Mouse (Mus musculus) neutrophil, adult 59 days (primary cell): ENCODE data around the gene Echs1. TPM values are rescaled to one million over a fixed set of nuclear protein-coding genes. Genes with fewer than 3 reads are reported as not detected.

Source experiments
- total RNA-seq, 2 experiments: library from RNA; stranded (reverse); gene quantifications; 1 replicate in 1 of 2; 2 replicates in 1 of 2; pipeline ENCODE4 v1.2.4; 2023

Gene Echs1
- total RNA-seq, result 10 to 100 TPM; 29.6 to 38.5 TPM

GRCm38 (mm10) chr7:140116329-140117054 is at the start of gene Echs1:
Echs1 (minus strand) TSS chr7:140116476.

DNA sequence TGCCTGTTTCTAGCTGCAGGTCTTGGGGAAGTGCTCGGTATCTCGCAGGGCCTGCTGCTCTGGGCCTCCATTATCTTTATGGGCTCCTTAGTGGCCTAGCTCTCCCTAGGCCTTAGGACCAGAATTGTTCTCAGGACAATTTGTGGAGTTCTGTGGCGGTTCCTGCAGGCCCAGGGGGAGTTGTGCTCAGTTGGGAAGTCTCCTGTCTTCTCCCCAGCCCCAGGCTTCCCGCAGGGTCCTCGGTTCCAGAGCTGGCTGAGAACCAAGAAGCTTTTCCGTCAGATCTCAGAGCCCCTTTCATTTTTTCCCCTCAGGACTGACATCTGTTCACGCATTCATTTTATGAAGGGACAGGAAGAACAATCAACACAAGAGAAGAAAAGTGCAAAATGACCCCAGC is 48.4 kb upstream of the Echs1 start, which contains the start of gene Olfr522:
Olfr522 (minus strand) TSS at position 101 of the 400 bp plus-strand sequence.

DNA sequence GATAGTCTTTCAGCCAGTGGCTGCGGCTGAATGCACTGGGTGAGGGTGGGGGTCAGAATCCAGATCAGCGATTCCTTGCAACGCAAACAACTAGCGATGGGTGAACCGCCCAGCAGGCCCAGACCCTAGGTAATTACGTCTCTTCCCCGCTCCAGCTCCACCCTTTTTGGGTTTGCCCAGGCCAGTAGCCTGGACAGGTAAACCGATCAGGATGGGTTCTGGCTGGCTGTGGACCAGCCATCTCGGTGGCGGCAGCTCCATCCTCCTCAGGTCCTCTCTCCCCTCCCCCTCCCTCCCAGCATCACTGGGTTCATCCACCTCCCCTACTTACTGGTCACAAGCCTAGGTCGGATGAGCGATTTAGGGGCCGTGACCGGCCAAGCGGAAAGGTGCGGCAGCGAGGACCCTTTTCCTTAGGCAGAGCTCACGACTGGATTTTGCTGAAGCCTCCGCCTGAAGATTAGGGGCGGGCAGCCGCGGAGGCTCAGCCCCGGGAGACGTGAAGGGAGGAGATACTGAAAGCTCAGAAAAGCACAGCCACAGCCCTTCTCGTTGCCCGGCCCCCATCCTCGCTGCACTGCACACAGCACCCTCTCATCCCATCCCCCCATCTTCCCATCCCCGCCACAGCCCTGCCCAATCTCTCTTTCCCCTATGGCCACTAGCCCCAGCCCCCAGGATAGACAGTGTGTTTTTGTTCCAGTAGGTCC is 38.1 kb upstream of the Echs1 start, which contains the start of gene Sprn:
Sprn (minus strand) TSS at position 660 of the 710 bp plus-strand sequence.

GRCm38 (mm10) chr7:140137135-140138020 is 21.1 kb upstream of the Echs1 start, which contains the start of gene Mtg1:
Mtg1 (plus strand) TSS chr7:140137564.

DNA sequence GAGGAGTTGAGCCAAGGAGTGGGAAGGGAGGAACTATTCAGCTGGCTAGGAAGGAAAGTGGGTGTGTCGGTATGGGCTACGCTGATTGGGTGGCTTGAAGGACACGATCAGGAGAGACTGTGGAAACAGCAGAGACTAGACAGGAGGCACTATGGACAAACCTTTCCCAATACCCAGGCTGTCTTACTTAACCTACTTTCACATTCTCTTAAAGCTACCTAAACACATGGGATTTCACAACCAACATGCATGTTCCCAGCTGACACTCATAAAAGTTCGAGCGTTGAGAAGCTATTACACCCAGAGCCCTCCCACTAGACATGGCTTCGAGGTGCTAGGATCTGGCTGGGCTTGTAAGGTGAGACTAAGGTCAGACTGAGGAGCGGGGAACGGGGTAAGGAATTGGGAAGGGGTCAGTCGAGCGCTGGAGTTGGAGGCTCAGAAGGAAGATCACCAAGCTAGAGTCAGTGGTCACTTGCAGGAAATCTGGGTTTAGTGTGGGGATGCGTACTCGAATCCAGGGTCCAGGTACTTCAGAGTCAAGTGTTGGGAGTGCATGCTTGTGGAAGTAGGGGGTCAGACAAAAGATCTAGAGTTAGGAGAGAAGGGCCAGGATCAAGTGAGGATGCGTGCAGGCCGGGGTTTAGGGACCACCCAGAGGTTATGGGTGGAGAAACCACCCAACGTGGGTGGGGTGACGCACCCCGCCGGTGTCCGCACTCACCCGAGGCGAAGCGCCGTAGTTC is 520 bp downstream of the Echs1 start, which contains the start of gene Paox:
Paox (plus strand) TSS at position 217 of the 746 bp plus-strand sequence.

DNA sequence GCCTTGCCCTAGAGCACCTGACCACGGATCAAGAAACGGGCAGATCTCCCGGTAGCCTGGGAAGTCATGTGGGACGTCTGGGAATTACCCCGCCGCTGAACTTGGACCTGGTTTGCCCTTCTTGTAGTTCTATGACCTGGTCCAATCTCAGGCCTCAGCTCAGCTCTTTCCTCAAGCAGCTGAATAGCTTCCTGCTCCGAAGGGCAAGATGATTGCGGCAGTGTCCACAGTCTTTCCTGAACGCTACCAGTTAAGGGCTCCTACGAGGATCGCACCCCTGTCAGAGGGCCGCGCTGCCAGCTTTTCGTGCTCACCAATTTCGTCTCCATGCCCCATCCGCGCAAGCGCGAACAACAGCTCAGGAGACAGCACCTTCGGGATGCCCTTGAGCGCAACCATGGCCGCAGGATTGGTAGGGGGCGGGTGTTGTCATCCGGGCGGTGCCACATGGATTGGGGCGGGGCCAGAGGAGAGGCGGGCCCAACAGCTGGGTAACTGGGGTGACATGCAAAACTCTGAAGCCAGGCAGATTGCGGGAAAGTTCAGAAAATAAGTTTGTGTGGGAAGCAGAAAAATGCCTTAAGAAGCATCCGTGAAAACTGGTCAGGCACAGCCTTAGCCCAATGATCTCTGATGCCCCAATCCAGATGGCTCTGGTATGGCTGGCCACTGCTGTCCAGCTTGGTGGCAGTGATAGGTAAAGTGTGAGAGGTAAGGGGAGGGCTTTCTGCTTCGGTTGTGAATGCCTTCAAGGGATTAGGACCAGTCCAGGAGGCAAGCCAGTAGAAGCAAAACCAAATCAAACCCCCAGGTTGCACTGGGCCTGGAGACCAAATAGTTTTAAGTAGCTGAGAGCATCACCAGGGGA is 14.0 kb downstream of the Echs1 start, which contains the start of gene Fuom:
Fuom (minus strand) TSS at position 449 of the 868 bp plus-strand sequence.

DNA sequence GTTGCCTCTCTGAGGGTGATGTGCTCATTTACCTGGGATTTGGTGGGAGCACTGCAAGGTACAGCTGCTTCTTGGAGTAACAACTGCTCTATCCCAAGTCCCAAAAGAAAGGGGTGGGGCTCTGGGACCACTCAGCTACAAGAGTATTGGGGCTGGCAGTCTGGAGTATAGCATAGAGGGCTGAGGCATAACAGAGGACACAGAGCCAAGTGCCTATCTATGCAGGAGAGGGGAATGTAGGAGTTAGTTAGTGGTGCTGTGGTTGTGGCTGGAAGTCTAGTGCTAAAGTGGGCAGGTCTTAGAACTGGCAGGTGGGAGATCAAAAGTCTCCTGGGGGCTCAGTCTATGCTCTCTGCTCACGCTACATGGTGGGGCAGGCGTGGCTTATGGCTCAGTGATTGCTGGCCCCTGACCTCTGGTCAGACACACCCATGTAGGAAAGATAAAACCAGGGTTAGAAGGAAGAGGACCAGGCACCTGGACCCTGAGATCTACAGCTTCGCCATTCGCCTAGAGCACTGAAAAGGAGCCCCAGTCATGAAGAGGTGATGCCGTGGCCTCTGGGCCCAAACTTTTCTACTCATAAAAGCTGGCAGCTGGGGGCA is 23.2 kb downstream of the Echs1 start, which contains the start of gene Prap1:
Prap1 (plus strand) TSS at position 472 of the 605 bp plus-strand sequence.

GRCm38 (mm10) chr7:140082242-140082678 is 34.0 kb downstream of the Echs1 start, which contains the start of gene Caly:
Caly (minus strand) TSS chr7:140082548.

Other genes with a start within 250 kb of the Echs1 start
- not detected for gene Kndc1, start 221.8 kb downstream of the Echs1 start, total RNA-seq
- gene Utf1, start 172.7 kb downstream of the Echs1 start, total RNA-seq, result not detected
- 1 to 10 TPM; 5.6 to 7.0 TPM for gene 6430531B16Rik, start 137.7 kb downstream of the Echs1 start, total RNA-seq
- 100 to 1,000 TPM; 883 to 884 TPM for gene Adam8, start 123.9 kb downstream of the Echs1 start, total RNA-seq
- gene Zfp511, start 80.1 kb downstream of the Echs1 start, total RNA-seq, result 10 to 100 TPM; 15.7 to 17.0 TPM
- gene Tubgcp2, start 79.8 kb downstream of the Echs1 start, total RNA-seq, result 10 to 100 TPM; 23.3 to 28.3 TPM
- gene Msx3, start 67.4 kb downstream of the Echs1 start, total RNA-seq, result not detected
- not detected for gene Caly, start 33.9 kb downstream of the Echs1 start, total RNA-seq
- not detected for gene Prap1, start 23.1 kb downstream of the Echs1 start, total RNA-seq
- gene Fuom, start 14.0 kb downstream of the Echs1 start, total RNA-seq, result 1 to 10 TPM; 5.9 to 8.1 TPM
- 10 to 100 TPM in 1 of 2 experiments, 1 to 10 TPM in 1; 7.2 to 13.3 TPM for gene Paox, start 677 bp downstream of the Echs1 start, total RNA-seq
- gene Mtg1, start 21.1 kb upstream of the Echs1 start, total RNA-seq, result 1 to 10 TPM; 5.6 to 6.4 TPM
- gene Sprn, start 38.4 kb upstream of the Echs1 start, total RNA-seq, result not detected
- gene Olfr522, start 48.3 kb upstream of the Echs1 start, total RNA-seq, result not detected
- not detected for gene Olfr523, start 56.7 kb upstream of the Echs1 start, total RNA-seq
- not detected for gene Olfr524, start 89.5 kb upstream of the Echs1 start, total RNA-seq
- not detected for gene Cd163l1, start 101.8 kb upstream of the Echs1 start, total RNA-seq
- under 1 TPM in 1 of 2 experiments, not detected in 1; 0.11 TPM for gene 5830411N06Rik, start 130.8 kb upstream of the Echs1 start, total RNA-seq
- not detected for gene Olfr525, start 204.4 kb upstream of the Echs1 start, total RNA-seq
- gene Olfr527, start 217.5 kb upstream of the Echs1 start, total RNA-seq, result not detected
- not detected for gene Olfr60, start 245.2 kb upstream of the Echs1 start, total RNA-seq